Mouse (Mus musculus) liver, postnatal 0 days (tissue): ENCODE data around the gene Gm37240.

ENCODE experiments used
- CTCF ChIP-seq: sonication (generic); IDR thresholded peaks from 2 replicates; pipeline ENCODE4 v1.5.1; 2016; ENCODE audit warnings: antibody characterized with exemption, low read depth
- EP300 ChIP-seq: IDR thresholded peaks from 2 replicates; pipeline ENCODE4 v1.6.1; 2016; ENCODE audit warnings: antibody characterized with exemption, low read depth, mild to moderate bottlenecking

GRCm38 (mm10) chr3:85109221-85109620 lies 778.1 kb downstream of the Gm37240 start:
- TF ChIP-seq CTCF (no peak), EP300 (no peak)
